Mouse (Mus musculus) kidney, postnatal 0 days (tissue): ENCODE results near the gene Tbc1d23. TPM values are rescaled to one million over a fixed set of nuclear protein-coding genes. Genes with fewer than 3 reads are reported as not detected.

Source experiments
- ATAC-seq: fragments of 200-750 bp; cut with Nextera tagmentation; replicated peaks from 2 replicates; pipeline ENCODE4 v1.8.0; 2017; ENCODE audit warnings: low read depth, moderate number of reproducible peaks, moderate TSS enrichment, moderate library complexity; ENCODE audit not compliant: low FRiP score
- DNase-seq: peaks from one replicate; pipeline ENCODE4 v3.0.0-alpha.2; 2016; ENCODE audit warnings: low spot score
- H3K27ac ChIP-seq: fragments of 300-500 bp; sonication (generic); 2 replicates; pipeline ENCODE4 v1.5.1; 2014; ENCODE audit warnings: mild to moderate bottlenecking
- H3K27me3 ChIP-seq: fragments of 300-500 bp; sonication (generic); 2 replicates; pipeline ENCODE4 v1.6.1; 2014; ENCODE audit warnings: low read length, mixed read lengths; ENCODE audit not compliant: insufficient read depth
- H3K36me3 ChIP-seq: fragments of 300-500 bp; sonication (generic); 2 replicates; pipeline ENCODE4 v1.6.1; 2014; ENCODE audit warnings: low read length, mixed read lengths; ENCODE audit not compliant: insufficient read depth
- H3K4me1 ChIP-seq: fragments of 300-500 bp; sonication (generic); replicated peaks from 2 replicates; pipeline ENCODE4 v1.6.1; 2014; ENCODE audit warnings: antibody characterized with exemption, low read length, mixed read lengths; ENCODE audit not compliant: insufficient read depth
- H3K4me2 ChIP-seq: fragments of 300-500 bp; sonication (generic); 2 replicates; pipeline ENCODE4 v1.6.1; 2014; ENCODE audit warnings: mild to moderate bottlenecking, low read length, moderate library complexity, mixed read lengths
- H3K4me3 ChIP-seq: fragments of 300-500 bp; sonication (generic); replicated peaks from 2 replicates; pipeline ENCODE4 v1.5.1; 2014; ENCODE audit warnings: low read depth, low read length
- H3K9ac ChIP-seq: fragments of 300-500 bp; sonication (generic); 2 replicates; pipeline ENCODE4 v1.6.1; 2014; ENCODE audit warnings: low read depth, low read length
- H3K9me3 ChIP-seq: fragments of 300-500 bp; sonication (generic); replicated peaks from 2 replicates; pipeline ENCODE4 v1.6.1; 2016; ENCODE audit warnings: low read length, inconsistent platforms, mixed read lengths
- CTCF ChIP-seq: IDR thresholded peaks from 2 replicates; pipeline ENCODE4 v1.5.1; 2016; ENCODE audit warnings: antibody characterized with exemption, low read depth, mild to moderate bottlenecking, moderate library complexity
- WGBS: fragments of 180-500 bp; shearing (Covaris S2); extraction: QIAGEN DNeasy Blood & Tissue Kit; methylation state at CpG from one replicate; pipeline ENCODE4 v1.1.7; 2014; 5-methylcytosine and 5-hydroxymethylcytosine counted together
- polyA plus RNA-seq: library from polyadenylated mRNA; unstranded; fragments of >200 nt; fragmentation: Nextera tagmentation; extraction: Ambion mirVana; gene quantifications from 2 replicates; pipeline ENCODE4 v1.2.1, GENCODE M21; 2015

Gene Tbc1d23
- polyA plus RNA-seq, 1 experiment from 2014 or later, result 22.5 TPM

GRCm38 (mm10) chr16:57120913-57121815 is 110.1 kb downstream of the Tbc1d23 start, which contains the start of gene Tomm70a:
Gene Tomm70a, plus strand, starts transcription at chr16:57121703.
- Histone ChIP-seq H3K4me3 (peak within 1 kb of the TSS; percentile 99), H3K36me3 (no peaks in the 10 kb centered on the region), H3K4me1 (peaks cover 14% of the 10 kb centered on the region), H3K9ac (peak within 1 kb of the TSS; percentile 99), H3K4me2 (peak within 1 kb of the TSS; percentile 77), H3K27ac (peak within 1 kb of the TSS; percentile 98), H3K9me3 (no peaks in the 10 kb centered on the region), H3K27me3 (no peaks in the 10 kb centered on the region)
- WGBS, result under 1% methylated on average over 37 of the region's 37 CpGs
- ATAC-seq, result peak; percentile 99
- TF ChIP-seq CTCF, result 0 out of 2 replicates have a peak, but pooled peaks have one; percentile 2
- DNase-seq, result peak; percentile 99

Other genes starting within 250 kb of the Tbc1d23 start
- 0.22 and 0.28 TPM in 2 replicates for gene Tmem45a2, start 160.1 kb downstream of the Tbc1d23 start, polyA plus RNA-seq
- gene Tomm70a, start 109.8 kb downstream of the Tbc1d23 start, polyA plus RNA-seq, result 37.6 and 41.5 TPM in 2 replicates
- gene Nit2, start 64.2 kb downstream of the Tbc1d23 start, polyA plus RNA-seq, result 124 and 126 TPM in 2 replicates
- not detected in 2 replicates for gene Tmem30c, start 61.4 kb upstream of the Tbc1d23 start, polyA plus RNA-seq
- gene Filip1l, start 121.6 kb upstream of the Tbc1d23 start, polyA plus RNA-seq, result 30.4 and 32.5 TPM in 2 replicates